Mouse (Mus musculus) liver, postnatal 0 days (tissue): ENCODE results near the gene Snx20.

Experiments
- CTCF ChIP-seq: sonication (generic); IDR thresholded peaks from 2 replicates; pipeline ENCODE4 v1.5.1; 2016; ENCODE audit warnings: antibody characterized with exemption, low read depth
- EP300 ChIP-seq: IDR thresholded peaks from 2 replicates; pipeline ENCODE4 v1.6.1; 2016; ENCODE audit warnings: antibody characterized with exemption, low read depth, mild to moderate bottlenecking

DNA sequence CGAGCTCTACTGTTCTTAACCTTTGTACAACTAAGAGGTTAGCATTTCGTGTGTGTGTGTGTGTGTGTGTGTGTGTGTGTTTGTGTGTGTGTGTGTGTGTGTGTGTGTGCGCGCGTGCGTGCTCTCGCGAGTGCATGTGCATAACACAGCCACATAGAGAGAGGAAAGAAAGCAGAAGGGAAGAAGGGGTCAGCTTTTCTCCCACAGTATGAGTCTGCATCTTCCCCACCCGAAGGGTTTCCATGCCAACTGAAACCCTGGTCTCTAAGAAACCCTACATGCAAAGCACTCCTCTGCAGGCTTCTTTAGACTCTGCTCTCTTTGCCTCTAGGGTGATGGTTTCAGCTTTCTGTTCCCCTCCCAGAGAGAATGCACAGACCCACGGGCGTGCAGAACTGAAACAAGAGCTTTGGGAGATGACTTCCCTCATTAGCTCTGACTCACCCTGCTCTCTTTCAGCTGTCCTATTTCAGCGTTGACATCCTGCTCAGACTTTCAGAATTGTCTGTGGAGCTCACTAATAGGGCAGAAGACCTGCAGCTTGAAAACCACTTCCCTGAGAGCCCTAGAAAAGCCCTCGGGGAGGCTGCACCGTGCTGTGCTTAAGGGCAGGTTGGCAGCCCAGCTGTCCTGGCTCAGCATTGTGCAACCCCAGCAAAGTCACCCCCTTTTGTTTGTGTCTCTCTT, 32.6 kb upstream of the Snx20 start:
- no peak for TF ChIP-seq CTCF
- TF ChIP-seq EP300, result no peak
